Mouse (Mus musculus) MEL (cell line): ENCODE data around the gene Agps. TPM values are rescaled to one million over a fixed set of nuclear protein-coding genes. Genes with fewer than 3 reads are reported as not detected.

Source experiments
- DNase-seq: peaks from one replicate; pipeline ENCODE4 v3.0.0; 2011; ENCODE audit warnings: low read depth, low spot score
- H3K27ac ChIP-seq: 2 replicates; pipeline ENCODE4 v1.5.1; 2012; ENCODE audit warnings: low read depth, mild to moderate bottlenecking, control low read depth, low read length, moderate library complexity; ENCODE audit not compliant: control insufficient read depth
- H3K27me3 ChIP-seq, 2 experiments: fragments of 150-350 bp in 1 of 2; sonication (generic) in 1 of 2; 2 replicates each; pipeline ENCODE4 v1.6.1; 2012; ENCODE audit warnings: low read length in 2 of 2, mild to moderate bottlenecking in 2 of 2, improper control_type of control experiment in 1 of 2, moderate library complexity in 1 of 2; ENCODE audit not compliant: insufficient read depth in 2 of 2, control insufficient read depth in 1 of 2
- H3K36me3 ChIP-seq, 2 experiments: 2 replicates each; pipeline ENCODE4 v1.6.1; 2012 to 2014; ENCODE audit warnings: low read length in 2 of 2, improper control_type of control experiment in 1 of 2, inconsistent platforms in 1 of 2, mild to moderate bottlenecking in 1 of 2; ENCODE audit not compliant: insufficient read depth in 2 of 2, control insufficient read depth in 1 of 2
- H3K4me1 ChIP-seq, 2 experiments: fragments of 150-350 bp in 1 of 2; sonication (generic) in 1 of 2; 2 replicates each; pipeline ENCODE4 v1.6.1; 2012; ENCODE audit warnings: low read length in 2 of 2, improper control_type of control experiment in 1 of 2, mild to moderate bottlenecking in 1 of 2; ENCODE audit not compliant: insufficient read depth in 2 of 2, control insufficient read depth in 1 of 2
- H3K4me3 ChIP-seq, 2 experiments: fragments of 150-350 bp in 1 of 2; sonication (generic) in 1 of 2; 2 replicates each; pipeline ENCODE4 v1.5.1; 2012; ENCODE audit warnings: low read depth in 2 of 2, low read length in 2 of 2, mild to moderate bottlenecking in 2 of 2, moderate library complexity in 2 of 2, control low read depth in 1 of 2, improper control_type of control experiment in 1 of 2; ENCODE audit not compliant: control insufficient read depth in 1 of 2, insufficient read depth in 1 of 2
- H3K79me2 ChIP-seq: 2 replicates; pipeline ENCODE4 v1.6.1; 2012; ENCODE audit warnings: mild to moderate bottlenecking, low read length, moderate library complexity; ENCODE audit not compliant: control insufficient read depth, poor library complexity, insufficient read depth
- H3K9ac ChIP-seq: 2 replicates; pipeline ENCODE4 v1.6.1; 2012; ENCODE audit warnings: low read depth, mild to moderate bottlenecking, control low read depth, low read length, moderate library complexity; ENCODE audit not compliant: control insufficient read depth, poor library complexity, severe bottlenecking
- H3K9me3 ChIP-seq: fragments of 150-350 bp; sonication (generic); replicated peaks from 2 replicates; pipeline ENCODE4 v1.6.1; 2012; ENCODE audit warnings: mild to moderate bottlenecking, low read length, improper control_type of control experiment, moderate library complexity; ENCODE audit not compliant: insufficient read depth
- CHD2 ChIP-seq: IDR thresholded peaks from 2 replicates; pipeline ENCODE4 v1.6.1; 2011; ENCODE audit warnings: low read length, improper control_type of control experiment
- CTCF ChIP-seq, 3 experiments: IDR thresholded peaks in 2 of 3; conservative IDR thresholded peaks in 1 of 3; 2 replicates each; pipeline ENCODE4 v1.5.1; 2011 to 2012; ENCODE audit warnings: low read length in 3 of 3, low read depth in 2 of 3, mild to moderate bottlenecking in 2 of 3, improper control_type of control experiment in 1 of 3, inconsistent platforms in 1 of 3, mixed read lengths in 1 of 3, moderate library complexity in 1 of 3; ENCODE audit not compliant: control insufficient read depth in 1 of 3, insufficient read depth in 1 of 3, poor library complexity in 1 of 3, severe bottlenecking in 1 of 3
- ELF1 ChIP-seq: IDR thresholded peaks from 2 replicates; pipeline ENCODE4 v1.6.1; 2014; ENCODE audit warnings: low read depth, mild to moderate bottlenecking, inconsistent platforms, low read length, improper control_type of control experiment, moderate library complexity
- GABPA ChIP-seq: IDR thresholded peaks from 2 replicates; pipeline ENCODE4 v1.6.1; 2012; ENCODE audit warnings: low read depth, mild to moderate bottlenecking, inconsistent platforms, low read length, improper control_type of control experiment, moderate library complexity
- GATA1 ChIP-seq: IDR thresholded peaks from 2 replicates; pipeline ENCODE4 v1.6.1; 2011; ENCODE audit warnings: low read depth, low read length, improper control_type of control experiment
- HCFC1 ChIP-seq: IDR thresholded peaks from 2 replicates; pipeline ENCODE4 v1.6.1; 2012; ENCODE audit warnings: low read depth, mild to moderate bottlenecking, inconsistent platforms, low read length, improper control_type of control experiment, moderate library complexity
- JUND ChIP-seq: IDR thresholded peaks from 2 replicates; pipeline ENCODE4 v1.6.1; 2011; ENCODE audit warnings: low read depth, mild to moderate bottlenecking, improper control_type of control experiment, low read length
- KAT2A ChIP-seq: conservative IDR thresholded peaks from 2 replicates; pipeline ENCODE4 v1.6.1; 2012; ENCODE audit warnings: low read depth, low read length, improper control_type of control experiment, inconsistent platforms
- MAFK ChIP-seq: IDR thresholded peaks from 2 replicates; pipeline ENCODE4 v1.6.1; 2011; ENCODE audit warnings: low read depth, mild to moderate bottlenecking, low read length, improper control_type of control experiment, borderline replicate concordance
- MAX ChIP-seq: IDR thresholded peaks from 2 replicates; pipeline ENCODE4 v1.6.1; 2011; ENCODE audit warnings: low read length, improper control_type of control experiment
- MAZ ChIP-seq: IDR thresholded peaks from 2 replicates; pipeline ENCODE4 v1.6.1; 2012; ENCODE audit warnings: low read depth, mild to moderate bottlenecking, inconsistent platforms, low read length, improper control_type of control experiment
- MYC ChIP-seq: IDR thresholded peaks from 2 replicates; pipeline ENCODE4 v1.6.1; 2011; ENCODE audit warnings: low read depth, mild to moderate bottlenecking, low read length, improper control_type of control experiment, moderate library complexity
- POLR2A ChIP-seq, 2 experiments: IDR thresholded peaks; 2 replicates each; pipeline ENCODE4 v1.6.1; 2011 to 2012; ENCODE audit warnings: low read length in 2 of 2, mild to moderate bottlenecking in 2 of 2, control low read depth in 1 of 2, improper control_type of control experiment in 1 of 2, low read depth in 1 of 2, moderate library complexity in 1 of 2; ENCODE audit not compliant: control insufficient read depth in 1 of 2, insufficient read depth in 1 of 2, poor library complexity in 1 of 2
- POLR2AphosphoS2 ChIP-seq: IDR thresholded peaks from 2 replicates; pipeline ENCODE4 v1.6.1; 2011; ENCODE audit warnings: low read length, improper control_type of control experiment
- RCOR1 ChIP-seq: IDR thresholded peaks from 2 replicates; pipeline ENCODE4 v1.6.1; 2012; ENCODE audit warnings: low read depth, mild to moderate bottlenecking, inconsistent platforms, low read length, improper control_type of control experiment
- TCF12 ChIP-seq: IDR thresholded peaks from 2 replicates; pipeline ENCODE4 v1.6.1; 2014; ENCODE audit warnings: low read depth, mild to moderate bottlenecking, inconsistent platforms, low read length, improper control_type of control experiment, moderate library complexity
- UBTF ChIP-seq: IDR thresholded peaks from 2 replicates; pipeline ENCODE4 v1.6.1; 2012; ENCODE audit warnings: low read depth, mild to moderate bottlenecking, inconsistent platforms, low read length, improper control_type of control experiment, moderate library complexity, borderline replicate concordance; ENCODE audit not compliant: insufficient read depth
- USF1 ChIP-seq: IDR thresholded peaks from 2 replicates; pipeline ENCODE4 v1.6.1; 2014; ENCODE audit warnings: low read depth, mild to moderate bottlenecking, inconsistent platforms, low read length, improper control_type of control experiment, moderate library complexity
- polyA plus RNA-seq, 2 experiments: library from polyadenylated mRNA; stranded (reverse) in 1 of 2; unstranded in 1 of 2; fragments of >175 nt in 1 of 2; fragments of >200 nt in 1 of 2; gene quantifications; 2 replicates each; pipeline versions ENCODE4 v1.2.1 to v1.2.4; 2012; ENCODE audit warnings: low replicate concordance in 2 of 2, low read depth in 1 of 2; ENCODE audit not compliant: insufficient read length in 2 of 2, insufficient read depth in 1 of 2, missing spikeins in 1 of 2
- total RNA-seq: library from RNA; depleted of rRNA; stranded (reverse); fragments of 300-350 nt; gene quantifications from 2 replicates; pipeline ENCODE4 v1.2.3, GENCODE M21; 2012

Agps gene
- total and polyA plus RNA-seq, 3 experiments: 32.3 to 47.8 TPM; not detected in 1

DNA sequence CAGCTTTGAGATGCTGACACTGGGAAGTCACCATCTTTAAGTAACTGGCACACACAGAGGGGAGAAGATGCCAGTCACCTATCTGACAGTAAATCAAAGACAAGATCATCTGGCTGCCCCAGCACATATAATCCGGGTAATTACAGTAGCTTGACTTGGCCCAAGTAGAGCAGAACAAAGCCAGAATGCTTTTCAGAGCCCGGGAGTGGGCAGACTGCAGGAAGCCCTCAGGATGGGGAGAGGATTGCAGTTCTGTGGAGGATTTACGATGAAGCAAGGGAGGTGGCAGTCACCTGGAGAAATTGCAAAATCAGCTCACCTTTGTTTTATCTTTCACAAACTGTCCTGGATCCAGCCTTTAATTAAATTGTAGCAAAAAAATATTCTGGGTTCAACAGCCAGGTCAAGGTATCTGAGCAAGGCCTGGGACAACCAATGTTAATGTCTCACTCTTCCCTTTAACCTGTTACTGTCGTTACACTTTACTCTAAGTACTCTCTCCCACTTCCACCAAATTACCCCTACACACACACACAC lies 33.5 kb upstream of the Agps start:
- H3K36me3 ChIP-seq: no peaks in the 10 kb centered on the region
- H3K4me3 ChIP-seq: no peak overlapping the region
- H3K9me3 ChIP-seq: no peaks in the 10 kb centered on the region
- no peak overlapping the region for H3K9ac ChIP-seq
- TF ChIP-seq JUND: no peak
- H3K79me2 ChIP-seq: no peaks in the 10 kb centered on the region
- peaks cover 3 to 7% of the 10 kb centered on the region in 2 experiments; a peak in 3 of 4 replicates for H3K27me3 ChIP-seq
- DNase-seq: no peak
- no peak overlapping the region for H3K27ac ChIP-seq
- H3K4me1 ChIP-seq: no peaks in the 10 kb centered on the region

GRCm38 (mm10) chr2:75805767-75806166 lies 26.2 kb upstream of the Agps start:
- DNase-seq: no peak
- no peaks in the 10 kb centered on the region for H3K36me3 ChIP-seq
- H3K27ac ChIP-seq: no peak overlapping the region
- H3K9ac ChIP-seq: no peak overlapping the region
- TF ChIP-seq GABPA: no peak
- H3K4me1 ChIP-seq: no peaks in the 10 kb centered on the region
- H3K4me3 ChIP-seq: no peak overlapping the region
- no peaks in the 10 kb centered on the region for H3K79me2 ChIP-seq
- H3K27me3 ChIP-seq: peaks cover 1 to 5% of the 10 kb centered on the region in 2 experiments
- no peaks in the 10 kb centered on the region for H3K9me3 ChIP-seq

- Histone ChIP-seq H3K9me3 (no peaks in the 10 kb centered on the region), H3K4me3 (no peak overlapping the region), H3K27ac (no peak overlapping the region), H3K27me3 (peaks cover 1 to 3% of the 10 kb centered on the region in 2 experiments; a peak in 3 of 4 replicates), H3K9ac (no peak overlapping the region), H3K79me2 (no peaks in the 10 kb centered on the region), H3K4me1 (no peaks in the 10 kb centered on the region), H3K36me3 (no peaks in the 10 kb centered on the region)
- TF ChIP-seq HCFC1 (no peak), POLR2AphosphoS2 (no peak), KAT2A (no peak), POLR2A (IDR thresholded peaks at IDR 0.05; ENCODE audit: control insufficient read depth in 1 of 2, insufficient read depth in 1 of 2, low read depth in 1 of 2, low read length in 2 of 2, poor library complexity in 1 of 2) (no peak), RCOR1 (no peak), USF1 (no peak), CHD2 (no peak), TCF12 (no peak), GATA1 (no peak), MYC (no peak), JUND (no peak), MAZ (no peak), MAX (no peak), UBTF (no peak), ELF1 (no peak), MAFK (no peak), CTCF (IDR thresholded peaks at IDR 0.05 in 2 of 3, conservative IDR thresholded peaks at IDR 0.05 in 1 of 3; ENCODE audit: control insufficient read depth in 1 of 3, insufficient read depth in 1 of 3, low read depth in 2 of 3, low read length in 3 of 3, poor library complexity in 1 of 3, severe bottlenecking in 1 of 3) (no peak)
- no peak for DNase-seq
These were observed 25.1 kb upstream of the Agps start for GRCm38 (mm10) chr2:75806891-75807290.
